Mouse (Mus musculus) adrenal gland, adult 18-20 months (tissue): ENCODE data around the gene Ccdc18. TPM values are rescaled to one million over a fixed set of nuclear protein-coding genes. Genes with fewer than 3 reads are reported as not detected.
"Not testable (repeated sequence)": the region's sequence is repeated elsewhere in the genome, so short reads cannot be mapped to it uniquely, and the experiment has no call there.

ENCODE experiments used
- DNase-seq, 2 experiments: peaks; one replicate each; pipeline ENCODE4 v3.0.0; 2021 to 2022; ENCODE audit warnings: low spot score in 2 of 2
- long read RNA-seq, 2 experiments: library from polyadenylated mRNA; stranded (forward); transcript quantifications; one replicate each; pipeline ENCODE4 v2.0.0; 2021
- total RNA-seq, 2 experiments: library from RNA; stranded (reverse); gene quantifications; 1 replicate in 1 of 2; 2 replicates in 1 of 2; pipeline ENCODE4 v1.2.3; 2021

The Ccdc18 gene
- total RNA-seq, result under 1 TPM; 0.45 to 0.63 TPM
- long read RNA-seq, experiment 1, full-length matches to known transcripts, result 1 of 1 reads
- long read RNA-seq, experiment 1, partial matches to known transcripts, result 0 of 1 reads
- long read RNA-seq, experiment 1, other reads (novel, unspliced or antisense), result 0 of 1 reads
- long read RNA-seq, experiment 2, partial matches to known transcripts, result 2 of 4 reads
- long read RNA-seq, experiment 2, other reads (novel, unspliced or antisense), result 2 of 4 reads

DNA sequence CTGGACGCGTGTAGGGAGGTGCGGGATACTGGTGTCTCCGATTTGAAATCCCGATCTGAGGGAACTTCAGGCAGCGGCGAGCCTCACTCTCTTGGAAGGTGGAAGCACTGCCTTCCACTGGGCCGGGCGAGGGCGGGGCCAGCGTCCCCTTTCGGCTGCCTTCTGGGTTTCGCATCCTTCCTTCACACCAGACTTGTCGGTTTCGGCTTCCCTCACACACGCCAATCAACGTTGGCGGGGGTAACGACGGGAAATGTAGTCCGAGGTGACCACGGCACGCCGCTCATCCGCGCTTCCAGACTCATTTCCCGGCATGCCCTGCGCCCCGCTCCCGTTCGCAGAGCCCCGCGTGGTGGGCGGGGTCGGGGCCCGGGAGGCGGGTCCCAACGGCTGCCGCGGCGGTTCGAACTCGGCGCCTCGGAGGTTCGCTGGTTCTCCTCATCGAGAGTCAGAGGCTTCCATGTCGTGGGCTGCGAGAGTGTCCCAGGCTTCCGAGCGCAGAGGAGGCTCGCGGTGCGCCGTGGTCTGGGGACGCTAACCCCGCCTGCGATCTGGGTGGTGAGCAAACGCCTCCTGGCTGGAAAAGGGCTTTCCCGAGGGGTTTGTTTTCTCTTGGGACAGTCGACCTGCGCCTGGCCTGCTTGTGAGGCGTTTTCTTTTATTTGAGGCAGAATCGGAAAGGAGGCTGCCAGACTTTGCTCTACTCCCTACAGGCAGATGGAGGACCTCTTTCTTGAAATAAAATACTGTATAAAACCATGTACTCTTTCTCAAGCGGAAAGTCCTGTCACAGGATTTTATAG lies at the start of gene Ccdc18, which contains the start of gene Tmed5:
Gene Ccdc18 (plus strand): TSS at position 435 of the 803 bp plus-strand sequence.
Gene Tmed5 (minus strand): TSS at position 180 of the 803 bp plus-strand sequence.
- peak; percentile 96 to 97 for DNase-seq

- DNase-seq, result no peak
These were observed 47.2 kb upstream of the Ccdc18 start for GRCm38 (mm10) chr5:108085440-108085839.

DNA sequence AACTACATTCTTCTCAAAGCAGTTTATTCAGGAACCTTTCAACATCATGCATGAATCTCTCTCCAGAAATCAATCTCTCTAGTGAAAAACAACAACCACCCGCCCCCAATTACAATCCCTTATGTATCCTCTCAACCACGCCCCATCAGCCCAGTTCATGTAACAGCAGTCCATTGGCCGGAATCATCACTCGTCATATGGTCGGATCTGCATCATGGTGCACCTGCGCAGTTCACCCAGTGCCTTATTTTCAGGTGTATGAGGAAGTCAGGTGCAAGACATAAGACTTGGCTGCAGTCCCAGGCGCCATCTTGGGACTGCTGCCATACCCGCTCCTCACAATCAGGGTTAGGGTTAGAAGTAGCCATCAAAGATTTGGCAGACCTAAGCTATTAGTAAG lies 39.9 kb upstream of the Ccdc18 start:
- not testable (repeated sequence) for DNase-seq

DNA sequence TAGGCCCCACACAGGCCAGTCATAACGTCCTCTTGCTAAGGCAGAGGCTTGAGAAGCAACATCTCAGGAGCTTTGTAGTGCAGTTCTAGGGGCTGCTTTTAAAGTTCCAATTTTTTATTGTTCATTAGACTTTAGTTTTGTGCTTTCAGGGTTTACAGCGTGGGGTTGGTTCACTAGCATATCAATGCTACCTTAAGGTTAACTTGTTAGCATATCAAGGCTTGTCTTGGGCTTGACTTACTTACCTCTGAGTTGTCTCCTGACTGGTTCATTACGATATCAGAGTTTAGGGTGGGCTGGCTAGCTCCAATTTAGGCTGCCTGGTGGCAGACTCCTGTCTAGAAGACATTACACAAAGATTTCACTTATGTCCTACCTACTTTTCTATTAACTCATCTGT lies 35.0 kb upstream of the Ccdc18 start:
- DNase-seq, result no peak

GRCm38 (mm10) chr5:108100196-108100595 lies 32.5 kb upstream of the Ccdc18 start:
- DNase-seq, result peak in 1 of 2 experiments; percentile 17

- DNase-seq, result no peak
These were observed 28.4 kb upstream of the Ccdc18 start for GRCm38 (mm10) chr5:108104306-108104705.

- no peak for DNase-seq
These were observed 23.3 kb upstream of the Ccdc18 start for GRCm38 (mm10) chr5:108109346-108109745.

GRCm38 (mm10) chr5:108117693-108118092 lies 15.0 kb upstream of the Ccdc18 start:
- no peak for DNase-seq

DNA sequence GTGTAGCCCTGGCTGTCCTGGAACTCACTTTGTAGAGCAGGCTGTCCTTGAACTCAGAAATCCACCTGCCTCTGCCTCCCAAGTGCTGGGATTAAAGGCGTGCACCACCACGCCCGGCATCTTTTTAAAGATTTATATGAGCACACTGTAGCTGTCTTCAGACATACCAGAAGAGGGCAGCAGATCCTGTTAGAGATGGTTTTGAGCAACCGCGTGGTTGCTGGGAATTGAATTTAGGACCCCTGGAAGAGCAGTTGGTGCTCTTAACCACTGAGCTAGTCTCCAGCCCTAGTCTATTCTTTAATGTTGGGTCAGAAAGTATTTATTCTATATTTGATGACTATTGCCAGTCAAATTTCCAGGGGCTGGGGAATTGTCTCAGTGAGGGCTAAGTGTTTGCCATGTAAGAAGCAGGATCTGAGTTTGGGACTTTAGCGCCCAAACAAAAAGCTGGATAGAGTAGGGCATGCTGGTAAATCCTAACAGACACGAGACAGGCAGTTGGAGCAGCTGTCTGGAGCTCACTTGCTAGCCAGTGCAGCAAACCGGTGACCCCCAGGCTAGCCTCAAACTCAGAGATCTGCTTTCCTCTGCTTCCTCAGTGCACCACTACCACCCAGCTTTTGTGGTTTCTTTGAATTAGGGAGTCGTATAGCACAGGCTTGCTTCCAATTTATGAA lies 12.3 kb upstream of the Ccdc18 start:
- no peak for DNase-seq

GRCm38 (mm10) chr5:108131849-108132440 lies 730 bp upstream of the Ccdc18 start:
- peak in 1 of 2 experiments; percentile 35 for DNase-seq

DNA sequence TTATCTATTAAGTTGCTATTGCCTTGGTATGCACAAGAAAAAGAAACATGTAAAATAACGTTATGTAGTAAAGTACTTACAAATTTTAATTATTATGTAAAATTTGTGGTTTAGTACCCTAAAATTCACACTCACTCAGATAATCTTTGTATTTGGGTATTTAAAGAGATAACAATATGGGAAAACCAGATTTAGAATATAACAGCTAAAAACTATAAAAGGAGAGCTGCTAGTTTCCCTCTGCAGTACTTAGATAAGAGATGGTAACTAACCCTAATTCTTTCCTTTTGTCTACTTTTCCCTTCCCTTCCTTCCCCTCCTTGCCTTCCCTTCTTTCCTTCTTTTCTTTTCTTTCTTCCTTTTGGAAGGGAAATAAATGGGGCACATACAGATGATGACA lies 19.9 kb downstream of the Ccdc18 start:
- DNase-seq, result no peak

DNA sequence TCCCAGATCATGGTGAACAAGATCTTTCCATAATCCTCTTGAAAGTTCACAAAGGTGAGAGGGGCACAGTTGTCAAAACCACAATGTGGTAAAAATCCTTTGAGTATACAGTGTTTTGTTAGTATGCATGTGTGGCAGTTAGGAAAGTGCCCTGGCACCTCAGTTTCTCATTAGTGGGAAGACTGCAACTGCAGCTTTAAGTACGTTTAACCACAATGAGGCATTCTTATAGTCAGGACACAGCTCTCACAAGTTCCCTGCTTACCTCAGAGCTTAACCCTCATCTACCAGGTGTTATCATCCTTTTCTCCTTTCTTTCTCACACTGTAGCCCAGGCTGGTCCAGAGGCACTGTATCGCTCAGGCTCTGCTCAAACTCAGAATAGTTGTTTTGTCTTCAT lies 28.1 kb downstream of the Ccdc18 start:
- DNase-seq, result no peak

- DNase-seq, result peak; percentile 23 to 41
These were observed 31.0 kb downstream of the Ccdc18 start for GRCm38 (mm10) chr5:108163695-108164094.

DNA sequence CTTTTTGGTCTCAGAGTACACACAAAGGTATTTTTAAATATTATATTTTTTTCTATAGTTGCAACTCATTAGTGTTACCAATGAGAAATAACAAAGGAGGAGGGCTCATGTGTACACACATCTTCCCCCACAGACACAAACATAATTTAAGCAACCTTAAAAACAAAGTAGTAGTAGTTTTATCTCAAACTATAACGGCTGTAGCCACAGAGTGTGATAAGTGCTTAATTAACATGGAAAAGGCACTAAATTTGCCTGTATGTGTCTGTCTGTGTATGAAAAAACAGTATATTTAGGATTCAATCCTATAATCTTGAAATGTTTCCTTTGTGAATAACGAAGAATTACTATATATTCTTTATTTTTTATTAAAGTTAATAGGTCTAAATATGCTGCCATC lies 51.4 kb downstream of the Ccdc18 start:
- no peak for DNase-seq

DNA sequence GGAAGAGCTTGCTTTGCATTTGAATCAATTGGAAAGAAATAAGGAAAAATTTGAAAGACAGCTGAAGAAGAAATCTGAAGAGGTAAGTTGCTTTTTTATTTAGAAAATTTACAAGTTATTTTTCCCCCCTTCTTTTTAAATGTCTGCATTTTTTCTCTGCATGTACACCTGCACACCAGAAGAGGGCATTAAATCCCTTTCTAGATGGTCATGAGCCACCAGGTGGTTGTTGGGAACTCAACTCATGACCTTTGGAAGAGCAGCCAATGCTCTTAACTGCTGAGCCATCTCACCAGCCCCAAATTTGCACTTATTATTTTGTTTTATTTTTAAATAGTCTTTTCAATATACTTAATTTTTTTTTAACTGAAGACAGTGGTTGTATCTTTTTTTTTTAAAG lies 56.3 kb downstream of the Ccdc18 start:
- no peak for DNase-seq

DNA sequence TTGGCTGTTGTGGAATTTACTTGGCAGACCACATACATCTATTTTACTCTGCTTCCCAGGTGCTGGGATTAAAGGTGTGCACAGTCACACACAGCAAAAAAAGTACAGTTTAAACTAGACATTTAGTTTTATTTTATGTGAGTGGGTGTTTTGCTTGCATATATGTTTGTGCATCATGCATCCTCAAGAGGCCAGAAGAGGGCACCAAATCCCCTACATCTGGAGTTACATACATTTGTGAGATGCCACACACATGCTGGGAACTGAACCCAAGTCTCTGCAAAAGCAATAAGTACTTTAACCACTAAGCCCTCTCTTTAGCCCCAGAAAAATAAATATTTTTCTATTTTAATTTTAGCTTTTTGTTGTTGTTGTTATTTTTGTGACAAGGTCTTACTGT lies 73.3 kb downstream of the Ccdc18 start:
- DNase-seq, result no peak

DNA sequence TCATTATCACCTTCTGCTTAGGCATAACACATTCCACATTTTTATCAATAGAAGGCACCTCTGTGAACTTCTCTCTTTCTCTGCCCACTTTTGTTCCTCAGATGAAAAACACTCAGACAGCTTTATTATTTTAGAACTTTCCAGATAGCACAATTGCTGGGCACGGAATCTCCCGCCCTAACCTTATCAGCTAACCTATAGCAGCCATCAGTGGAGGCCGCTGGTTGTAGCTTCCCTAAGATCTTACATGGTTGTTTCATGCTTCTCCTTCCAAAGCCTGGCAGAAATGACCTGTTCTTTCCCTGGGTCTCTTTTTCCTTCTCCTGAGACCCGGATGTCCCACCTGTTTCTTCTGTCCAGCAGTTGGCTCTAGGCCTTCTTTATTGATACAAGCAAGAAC lies 78.8 kb downstream of the Ccdc18 start:
- no peak for DNase-seq

DNA sequence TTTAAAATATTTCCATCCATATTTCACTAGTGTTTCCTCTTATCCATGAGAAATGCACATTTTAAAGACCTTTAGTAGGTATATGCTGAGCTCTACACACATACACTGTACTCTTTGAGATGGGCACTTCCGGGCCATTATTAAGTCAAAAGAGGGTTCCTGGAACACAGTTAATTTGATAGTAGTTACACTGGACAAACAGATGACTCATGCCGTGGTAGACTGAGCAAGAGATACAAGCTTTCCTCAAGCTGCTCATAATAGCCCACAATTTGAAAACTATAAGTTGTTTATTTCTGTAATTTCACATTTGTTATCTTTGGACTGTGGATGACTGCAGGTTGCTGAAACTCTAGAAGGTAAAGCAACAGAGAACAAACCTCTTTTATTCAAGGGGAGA lies 82.3 kb downstream of the Ccdc18 start:
- DNase-seq, result no peak

DNA sequence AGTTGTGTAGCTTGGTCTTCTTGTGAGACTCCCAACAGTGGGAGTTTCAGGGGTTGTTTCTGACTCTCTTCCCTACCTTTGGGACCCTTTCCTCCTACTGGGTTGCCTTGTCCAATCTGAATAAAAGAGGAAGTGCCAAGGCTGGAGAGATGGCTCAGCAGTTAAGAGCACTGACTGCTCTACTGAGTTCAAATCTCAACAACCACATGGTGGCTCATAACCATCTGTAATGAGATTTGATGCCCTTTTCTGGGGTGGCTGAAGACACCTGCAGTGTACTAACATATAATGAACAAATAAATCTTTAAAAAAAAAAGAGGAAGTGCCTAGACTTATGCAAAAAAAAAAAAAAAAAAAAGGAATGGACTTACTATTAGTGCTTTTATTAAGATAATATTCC lies 91.4 kb downstream of the Ccdc18 start:
- no peak for DNase-seq

GRCm38 (mm10) chr5:108226159-108226558 lies 93.5 kb downstream of the Ccdc18 start:
- no peak for DNase-seq

- peak; percentile 23 to 29 for DNase-seq
These were observed 113.7 kb downstream of the Ccdc18 start for GRCm38 (mm10) chr5:108246314-108246765.
